Mouse (Mus musculus): ENCODE measurements at regions not wholly inside any gene's neighbourhood (a gene's known extent, or its start where the extent isn't known, plus 50 kb on each side); places are given as distances from the start of the nearest gene placed in this dataset.

DNA sequence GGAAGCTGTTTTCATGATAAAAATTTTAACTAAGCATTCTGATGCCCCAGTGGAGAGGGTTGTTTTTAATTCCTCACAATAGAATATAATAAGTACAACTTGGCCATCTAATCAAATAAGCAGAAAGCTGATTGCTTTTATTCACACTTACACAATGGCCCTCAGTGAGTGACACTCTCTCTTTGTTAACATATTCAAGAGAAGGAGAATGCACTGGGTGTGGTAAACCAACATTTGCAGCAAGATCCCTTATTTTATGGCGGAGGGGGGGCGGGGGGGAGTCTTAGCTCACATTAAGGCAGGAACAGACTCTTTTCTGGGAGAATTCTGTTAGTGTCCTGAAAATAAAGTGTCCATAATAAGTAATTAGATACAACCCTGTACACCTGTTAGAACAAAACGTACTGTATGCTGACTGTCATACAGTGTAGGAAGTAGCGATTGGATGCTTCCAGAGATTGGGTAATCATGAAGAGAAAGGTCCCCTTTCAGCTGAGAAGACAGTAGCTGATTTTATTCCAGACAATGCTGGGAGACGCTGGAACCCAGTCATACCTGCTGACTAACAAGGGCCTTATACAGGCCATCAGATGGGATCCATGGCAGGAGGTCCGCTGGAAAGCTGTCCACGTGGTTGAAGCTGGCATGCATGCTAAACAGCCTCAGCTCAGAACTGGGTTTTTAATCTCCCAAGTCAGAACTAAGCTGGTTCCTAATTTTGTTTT lies 63.4 kb upstream of the Eya4 start:
- TF ChIP-seq CTCF (IDR thresholded peaks at IDR 0.05; ENCODE audit: low read depth) (no peak), EP300 (optimal IDR thresholded peaks at IDR 0.05) (no peak)
